Mouse (Mus musculus): Measurements from ENCODE around the gene Doc2g.
"Not testable (repeated sequence)": the region's sequence is repeated elsewhere in the genome, so short reads cannot be mapped to it uniquely, and the experiment has no call there.

Doc2g gene

GRCm38 (mm10) chr19:4015635-4016034 lies 12.5 kb downstream of the Doc2g start:
- no peak for DNase-seq (ENCODE audit: low read depth, low spot score)

- no peak for DNase-seq (ENCODE audit: low read depth, low spot score)
Observed at GRCm38 (mm10) chr19:4017921-4018587, 14.9 kb downstream of the Doc2g start.

GRCm38 (mm10) chr19:4018743-4019583 lies 15.8 kb downstream of the Doc2g start:
- DNase-seq (ENCODE audit: low read depth, low spot score) = peak; percentile 67

GRCm38 (mm10) chr19:4023185-4023584 lies 20.1 kb downstream of the Doc2g start:
- DNase-seq (ENCODE audit: low read depth, low spot score) = no peak

GRCm38 (mm10) chr19:4027576-4027975 lies 24.5 kb downstream of the Doc2g start:
- DNase-seq (ENCODE audit: low read depth, low spot score) = peak; percentile 60

GRCm38 (mm10) chr19:4032668-4033067 lies 29.6 kb downstream of the Doc2g start:
- DNase-seq (ENCODE audit: low read depth, low spot score) = no peak

- no peak for DNase-seq (ENCODE audit: low read depth, low spot score)
Observed at GRCm38 (mm10) chr19:4033298-4033697, 30.2 kb downstream of the Doc2g start.

- no peak for DNase-seq (ENCODE audit: low read depth, low spot score)
Observed at GRCm38 (mm10) chr19:4033742-4034141, 30.6 kb downstream of the Doc2g start.

GRCm38 (mm10) chr19:4036327-4037045 lies 33.4 kb downstream of the Doc2g start:
- DNase-seq (ENCODE audit: low read depth, low spot score) = no peak

- DNase-seq (ENCODE audit: low read depth, low spot score) = not testable (repeated sequence)
Observed at GRCm38 (mm10) chr19:4037154-4037787, 34.2 kb downstream of the Doc2g start.

- peak; percentile 80 for DNase-seq (ENCODE audit: low read depth, low spot score)
Observed at GRCm38 (mm10) chr19:4037788-4038232, 34.7 kb downstream of the Doc2g start, which contains the start of gene Gstp1. Gene Gstp1 (minus strand): TSS chr19:4037985.

- DNase-seq (ENCODE audit: low read depth, low spot score) = not testable (repeated sequence)
Observed at GRCm38 (mm10) chr19:4040941-4041340, 37.8 kb downstream of the Doc2g start.

- not testable (repeated sequence) for DNase-seq (ENCODE audit: low read depth, low spot score)
Observed at GRCm38 (mm10) chr19:4041500-4041899, 38.4 kb downstream of the Doc2g start.

- no peak for DNase-seq (ENCODE audit: low read depth, low spot score)
Observed at GRCm38 (mm10) chr19:4042124-4042523, 39.0 kb downstream of the Doc2g start.

GRCm38 (mm10) chr19:4044109-4044508 lies 41.0 kb downstream of the Doc2g start:
- DNase-seq (ENCODE audit: low read depth, low spot score) = not testable (repeated sequence)

- peak; percentile 92 for DNase-seq (ENCODE audit: low read depth, low spot score)
Observed at GRCm38 (mm10) chr19:4045966-4046865, 43.1 kb downstream of the Doc2g start, which contains the start of gene Gstp2. Gene Gstp2 (minus strand): TSS chr19:4046023.

GRCm38 (mm10) chr19:4046866-4047254 lies 43.7 kb downstream of the Doc2g start:
- DNase-seq (ENCODE audit: low read depth, low spot score) = no peak

GRCm38 (mm10) chr19:4047859-4048258 lies 44.7 kb downstream of the Doc2g start:
- DNase-seq (ENCODE audit: low read depth, low spot score) = peak; percentile 54

- DNase-seq (ENCODE audit: low read depth, low spot score) = not testable (repeated sequence)
Observed at GRCm38 (mm10) chr19:4049069-4049468, 46.0 kb downstream of the Doc2g start.

GRCm38 (mm10) chr19:4051016-4051415 lies 47.9 kb downstream of the Doc2g start:
- no peak for DNase-seq (ENCODE audit: low read depth, low spot score)

Measured in telencephalon, adult 2 months (tissue).